Mouse (Mus musculus): ENCODE data around the gene Rab3a.

DNA sequence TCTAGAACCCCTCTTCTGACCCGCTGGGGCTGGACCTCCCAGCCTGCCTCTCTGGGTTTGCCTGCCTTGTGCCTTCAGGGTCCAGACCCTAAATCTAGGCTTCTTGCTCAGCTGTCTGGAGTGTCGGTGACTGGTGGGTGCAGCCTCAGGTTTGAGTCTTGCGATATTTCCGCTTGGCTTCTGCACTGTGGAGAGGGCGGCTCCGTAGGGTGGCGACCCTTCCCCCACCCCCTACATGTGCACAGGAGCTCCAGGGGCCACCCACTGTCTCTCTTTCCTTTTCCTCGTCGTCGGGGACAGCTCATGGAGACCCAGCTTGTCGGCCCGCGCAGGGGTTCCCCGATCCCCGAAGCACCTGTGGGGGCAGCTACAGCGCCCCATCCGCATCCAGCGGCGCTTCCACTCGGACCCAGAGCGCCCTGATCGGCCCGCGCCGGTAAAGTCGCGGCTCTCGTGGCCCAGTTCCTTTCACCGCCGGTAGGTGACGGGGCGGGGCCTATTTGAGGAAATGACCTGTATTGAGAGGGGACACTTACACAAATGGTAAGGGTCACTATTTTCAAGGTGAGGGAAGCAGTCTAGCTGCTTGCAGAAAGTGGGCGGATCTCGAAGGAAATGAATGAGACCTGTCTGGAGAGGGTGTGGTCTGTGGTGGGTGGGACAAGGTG is 24.5 kb upstream of the Rab3a start:
- TF ChIP-seq CTCF (IDR thresholded peaks at IDR 0.05; ENCODE audit: control insufficient read depth, insufficient read depth, insufficient read length) (no peak), MAX (IDR thresholded peaks at IDR 0.05) (no peak), USF1 (IDR thresholded peaks at IDR 0.05; ENCODE audit: low read depth) (no peak), MYOD1 (IDR thresholded peaks at IDR 0.05; ENCODE audit: control insufficient read depth, insufficient read length, low read depth) (no peak), FOSL1 (IDR thresholded peaks at IDR 0.05; ENCODE audit: insufficient read depth, low read length, poor library complexity, severe bottlenecking) (no peak), MYOG (IDR thresholded peaks at IDR 0.05; ENCODE audit: control insufficient read depth, extremely low read depth, insufficient read length) (no peak)

Data from C2C12 (cell line).